Comparison of ENCODE assay signal across 12 mouse cellular contexts in genomic region chr2:166521461-166521860, GRCm38 (mm10).
A peak's percentile ranks its signal among the peaks of the same experiment; 100 is the strongest.
DNase-seq lines count a peak whose midpoint lies in the region; ATAC-seq and TF ChIP-seq lines count a peak whose summit lies in the region.
"Had no signal": no experiment of that assay in that cellular context is flagged by ENCODE, and none has a peak within 500 bp of the region (broad histone marks: within the 10 kb centered on the region; RNA-seq: fewer than 3 reads in every experiment).

No protein-coding gene starts in this region.

- H3K27ac ChIP-seq in heart, embryonic 12.5 days (ENCODE audit: poor library complexity, severe bottlenecking) = peak overlapping the region; percentile 95
- 0 out of 2 replicates have a peak overlapping the region, but pooled peaks have one; percentile 8 for H3K27ac ChIP-seq in limb, embryonic 15.5 days
- H3K27ac ChIP-seq in limb, embryonic 10.5 days = no peak overlapping the region
- H3K27ac ChIP-seq in midbrain, postnatal 0 days (ENCODE audit: low read depth, low read length) = peak overlapping the region; percentile 63; the same call in 1 of the 2 replicates

- no peaks in the 10 kb centered on the region for H3K9me3 ChIP-seq in heart, embryonic 12.5 days (replicated peaks)
- no peaks in the 10 kb centered on the region for H3K9me3 ChIP-seq in limb, embryonic 15.5 days
- no peaks in the 10 kb centered on the region for H3K9me3 ChIP-seq in limb, embryonic 10.5 days (replicated peaks)
- H3K9me3 ChIP-seq in midbrain, postnatal 0 days (ENCODE audit: low read length) = no peaks in the 10 kb centered on the region
- H3K9me3 ChIP-seq: midbrain, embryonic 12.5 days had no signal

- WGBS in heart, embryonic 12.5 days = 91% methylated on average over 5 of the region's 5 CpGs
- WGBS in limb, embryonic 15.5 days = 88% methylated on average over 5 of the region's 5 CpGs
- WGBS in limb, embryonic 10.5 days = 92% methylated on average over 5 of the region's 5 CpGs
- WGBS in midbrain, postnatal 0 days = 94% methylated on average over 5 of the region's 5 CpGs

- no peak overlapping the region for H3K4me2 ChIP-seq in heart, embryonic 12.5 days
- no peak overlapping the region for H3K4me2 ChIP-seq in limb, embryonic 15.5 days
- H3K4me2 ChIP-seq in midbrain, postnatal 0 days (ENCODE audit: low read depth, low read length, poor library complexity, severe bottlenecking) = no peak overlapping the region
- H3K4me2 ChIP-seq: midbrain, embryonic 12.5 days had no signal

- no peak overlapping the region for H3K4me3 ChIP-seq in heart, embryonic 12.5 days
- H3K4me3 ChIP-seq in limb, embryonic 15.5 days = no peak overlapping the region
- no peak overlapping the region for H3K4me3 ChIP-seq in limb, embryonic 10.5 days
- H3K4me3 ChIP-seq in midbrain, postnatal 0 days (ENCODE audit: low read depth, low read length) = no peak overlapping the region
- H3K4me3 ChIP-seq: midbrain, embryonic 12.5 days had no signal

- no peak overlapping the region for H3K9ac ChIP-seq in heart, embryonic 12.5 days
- no peak overlapping the region for H3K9ac ChIP-seq in limb, embryonic 15.5 days
- no peak overlapping the region for H3K9ac ChIP-seq in midbrain, postnatal 0 days (replicated peaks; ENCODE audit: low read length, poor library complexity, severe bottlenecking)
- H3K9ac ChIP-seq: midbrain, embryonic 12.5 days had no signal

- TF ChIP-seq CTCF in midbrain, postnatal 0 days (IDR thresholded peaks at IDR 0.05) = no peak

- H3K36me3 ChIP-seq in heart, embryonic 12.5 days = no peaks in the 10 kb centered on the region
- no peaks in the 10 kb centered on the region for H3K36me3 ChIP-seq in limb, embryonic 15.5 days
- H3K36me3 ChIP-seq in limb, embryonic 10.5 days = no peaks in the 10 kb centered on the region
- no peaks in the 10 kb centered on the region for H3K36me3 ChIP-seq in midbrain, postnatal 0 days (ENCODE audit: insufficient read depth, low read length)
- H3K36me3 ChIP-seq: midbrain, embryonic 12.5 days had no signal

- no peak for ATAC-seq in heart, embryonic 12.5 days (ENCODE audit: insufficient number of reproducible peaks, low FRiP score)
- no peak for ATAC-seq in limb, embryonic 15.5 days (ENCODE audit: insufficient number of reproducible peaks, low FRiP score, low TSS enrichment, low read depth)
- no peak for ATAC-seq in midbrain, postnatal 0 days (ENCODE audit: low FRiP score)
- ATAC-seq: CD4-positive, CD25-positive, alpha-beta regulatory T cell, adult 4 months had no signal

- H3K27me3 ChIP-seq in heart, embryonic 12.5 days (replicated peaks) = no peaks in the 10 kb centered on the region
- no peaks in the 10 kb centered on the region for H3K27me3 ChIP-seq in limb, embryonic 15.5 days
- 0 out of 2 replicates have a peak, but pooled peaks cover 6% of the 10 kb centered on the region for H3K27me3 ChIP-seq in limb, embryonic 10.5 days (ENCODE audit: low read depth, poor library complexity, severe bottlenecking)
- no peaks in the 10 kb centered on the region for H3K27me3 ChIP-seq in midbrain, postnatal 0 days (ENCODE audit: insufficient read depth, low read length)

- peak; percentile 4 for DNase-seq in adrenal gland, postnatal 14 days
- DNase-seq in adrenal gland, postnatal 36 days = no peak
- DNase-seq in heart, adult 18-20 months = no peak
- no peak for DNase-seq in limb, embryonic 10.5 days (ENCODE audit: low spot score)
- no peak for DNase-seq in midbrain, postnatal 0 days (ENCODE audit: low spot score)
- DNase-seq in frontal cortex, postnatal 25 days (ENCODE audit: low spot score in 2 of 2) = no peak
- DNase-seq: cerebellum, adult 9-11 months; lung, adult 2 months had no signal

- H3K4me1 ChIP-seq in heart, embryonic 12.5 days (replicated peaks) = peaks cover 55% of the 10 kb centered on the region
- peaks cover 35% of the 10 kb centered on the region for H3K4me1 ChIP-seq in limb, embryonic 15.5 days
- peaks cover 54% of the 10 kb centered on the region for H3K4me1 ChIP-seq in limb, embryonic 10.5 days
- peaks cover 10% of the 10 kb centered on the region; the same call in 1 of the 2 replicates for H3K4me1 ChIP-seq in midbrain, postnatal 0 days (ENCODE audit: insufficient read depth, low read length)
